8 mouse cellular contexts compared by ENCODE assay signal in the genomic region with DNA sequence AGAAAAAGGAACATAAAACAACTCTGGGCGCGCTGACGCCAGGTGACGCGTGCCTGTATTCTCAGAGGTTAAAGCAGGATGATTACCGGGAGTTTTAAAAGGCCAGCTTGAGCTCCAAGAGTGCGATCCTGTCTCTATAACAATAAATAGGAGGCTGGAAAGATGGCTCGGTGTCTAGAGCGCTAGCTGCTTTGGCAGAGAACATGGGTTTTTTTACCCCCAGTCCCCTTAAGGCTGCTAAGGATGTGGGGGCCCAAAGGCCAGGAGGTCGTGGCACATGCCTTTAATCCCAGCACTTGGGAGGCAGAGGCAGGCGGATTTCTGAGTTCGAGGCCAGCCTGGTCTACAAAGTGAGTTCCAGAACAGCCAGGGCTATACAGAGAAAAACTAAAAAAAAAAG. TPM values are rescaled to one million over a fixed set of nuclear protein-coding genes. Genes with fewer than 3 reads are reported as not detected.
DNase-seq lines count a peak whose midpoint lies in the region; ATAC-seq and TF ChIP-seq lines count a peak whose summit lies in the region.

No protein-coding gene starts in this region.

- peak overlapping the region; percentile 93 for H3K9ac ChIP-seq in CH12.LX (ENCODE audit: insufficient read depth, low read depth)
- peak overlapping the region; percentile 79 for H3K9ac ChIP-seq in forebrain, postnatal 0 days
- H3K9ac ChIP-seq in liver, embryonic 16.5 days (ENCODE audit: low read depth, low read length): peak overlapping the region; percentile 76

- peaks cover 38% of the 10 kb centered on the region for H3K79me2 ChIP-seq in CH12.LX (replicated peaks; ENCODE audit: control insufficient read depth, extremely low read depth, insufficient read depth, poor library complexity, severe bottlenecking)

- in situ Hi-C loops in CH12.LX (cut with MboI; ENCODE audit: low pct_ligation_motif_present, low pct_unique_long_range_greater_than_20kb, low sequenced_read_pairs): no loop called here

- intact Hi-C loops in gastrocnemius, adult 2 months (cut with DNase I): no loop called here
- intact Hi-C loops in gastrocnemius, postnatal 36 days (cut with DNase I): no loop called here
- intact Hi-C loops in gastrocnemius, postnatal 14 days (cut with DNase I; ENCODE audit: low total_unique reads): no loop called here

- WGBS in forebrain, postnatal 0 days: 28% methylated on average over 12 of the region's 12 CpGs
- 41% methylated on average over 12 of the region's 12 CpGs for WGBS in liver, embryonic 16.5 days (ENCODE audit: insufficient replicate concordance)

- no peak for ATAC-seq in forebrain, postnatal 0 days
- no peak for ATAC-seq in liver, embryonic 16.5 days (ENCODE audit: low read depth)

- peak overlapping the region; percentile 95 for H3K4me3 ChIP-seq in gastrocnemius, adult 2 months
- peak overlapping the region; percentile 77 to 98 (median 91) for H3K4me3 ChIP-seq in CH12.LX (replicated peaks in 1 of 3; ENCODE audit: low read depth in 2 of 3, low read length in 2 of 3, poor library complexity in 1 of 3)
- H3K4me3 ChIP-seq in forebrain, postnatal 0 days (ENCODE audit: low read depth, low read length): peak overlapping the region; percentile 73
- H3K4me3 ChIP-seq in liver, embryonic 16.5 days (ENCODE audit: low read depth, low read length): peak overlapping the region; percentile 79

- no peaks in the 10 kb centered on the region for H3K9me3 ChIP-seq in CH12.LX (replicated peaks; ENCODE audit: low read length)
- H3K9me3 ChIP-seq in forebrain, postnatal 0 days (ENCODE audit: low read length): no peaks in the 10 kb centered on the region
- H3K9me3 ChIP-seq in liver, embryonic 16.5 days (replicated peaks; ENCODE audit: control insufficient read depth, low read length): no peaks in the 10 kb centered on the region

- no peaks in the 10 kb centered on the region for H3K27me3 ChIP-seq in CH12.LX (replicated peaks)
- H3K27me3 ChIP-seq in forebrain, postnatal 0 days (ENCODE audit: insufficient read depth, low read length): no peaks in the 10 kb centered on the region
- H3K27me3 ChIP-seq in liver, embryonic 16.5 days (ENCODE audit: control insufficient read depth, insufficient read depth, low read depth, low read length): no peaks in the 10 kb centered on the region

- peaks cover 11 to 46% of the 10 kb centered on the region in 2 experiments for H3K4me1 ChIP-seq in CH12.LX (ENCODE audit: control insufficient read depth in 1 of 2, insufficient read depth in 2 of 2)
- H3K4me1 ChIP-seq in forebrain, postnatal 0 days (ENCODE audit: insufficient read depth): peaks cover 17% of the 10 kb centered on the region
- peaks cover 49% of the 10 kb centered on the region for H3K4me1 ChIP-seq in liver, embryonic 16.5 days (ENCODE audit: control insufficient read depth, low read depth, low read length)

- DNase-seq in gastrocnemius, adult 2 months: no peak
- no peak for DNase-seq in gastrocnemius, postnatal 25 days
- DNase-seq in CH12.LX (ENCODE audit: extremely low read depth): no peak
- DNase-seq in forebrain, postnatal 0 days: no peak
- DNase-seq in gastrocnemius, postnatal 36 days: no peak
- DNase-seq in spleen, adult 12 weeks (ENCODE audit: low spot score): no peak
- no peak for DNase-seq in gastrocnemius, postnatal 14 days

- peaks cover 0 to 12% of the 10 kb centered on the region in 2 experiments for H3K36me3 ChIP-seq in CH12.LX (replicated peaks in 1 of 2; ENCODE audit: control insufficient read depth in 1 of 2, insufficient read depth in 1 of 2, low read length in 1 of 2)
- H3K36me3 ChIP-seq in forebrain, postnatal 0 days (ENCODE audit: insufficient read depth): no peaks in the 10 kb centered on the region
- H3K36me3 ChIP-seq in liver, embryonic 16.5 days (ENCODE audit: control insufficient read depth, insufficient read depth): no peaks in the 10 kb centered on the region

- TF ChIP-seq CTCF in gastrocnemius, adult 2 months (IDR thresholded peaks at IDR 0.05): no peak
- TF ChIP-seq CTCF in CH12.LX (conservative IDR thresholded peaks at IDR 0.05 in 1 of 2, IDR thresholded peaks at IDR 0.05 in 1 of 2; ENCODE audit: low read depth in 2 of 2, low read length in 2 of 2): no peak
- TF ChIP-seq CTCF in forebrain, postnatal 0 days (IDR thresholded peaks at IDR 0.05; ENCODE audit: low read depth): no peak

- no peak for TF ChIP-seq RAD21 in CH12.LX (IDR thresholded peaks at IDR 0.05; ENCODE audit: low read depth, low read length)

- peak overlapping the region; percentile 85 for H3K4me2 ChIP-seq in CH12.LX (ENCODE audit: insufficient read depth, low read depth, poor library complexity, severe bottlenecking)
- H3K4me2 ChIP-seq in forebrain, postnatal 0 days (ENCODE audit: low read depth): peak overlapping the region; percentile 94
- H3K4me2 ChIP-seq in liver, embryonic 16.5 days (ENCODE audit: low read depth, low read length): peak overlapping the region; percentile 87

- no peak for TF ChIP-seq POLR2A in CH12.LX (IDR thresholded peaks at IDR 0.05; ENCODE audit: low read depth, low read length)

- dilution Hi-C loops in CH12.LX (cut with MboI; ENCODE audit: extremely low pct_ligation_motif_present, extremely low pct_unique_long_range_greater_than_20kb, low sequenced_read_pairs): no loop called here

- H3K27ac ChIP-seq in gastrocnemius, adult 2 months: peak overlapping the region; percentile 98
- H3K27ac ChIP-seq in CH12.LX (ENCODE audit: insufficient read depth, low read depth): no peak overlapping the region
- H3K27ac ChIP-seq in forebrain, postnatal 0 days (ENCODE audit: low read depth, low read length): peak overlapping the region; percentile 99
- peak overlapping the region; percentile 91 for H3K27ac ChIP-seq in liver, embryonic 16.5 days (ENCODE audit: low read length)

- no peak for TF ChIP-seq EP300 in CH12.LX (IDR thresholded peaks at IDR 0.05; ENCODE audit: low read length)

TF ChIP-seq in CH12.LX, 34 proteins besides CTCF, POLR2A, EP300 and RAD21:
- no peak for TF ChIP-seq MXI1 (IDR thresholded peaks at IDR 0.05; ENCODE audit: low read depth, low read length)
- no peak for TF ChIP-seq GABPA (IDR thresholded peaks at IDR 0.05; ENCODE audit: insufficient replicate concordance, low read depth, low read length)
- no peak for TF ChIP-seq E2F4 (IDR thresholded peaks at IDR 0.05; ENCODE audit: insufficient replicate concordance, low read depth, low read length)
- TF ChIP-seq MAX (IDR thresholded peaks at IDR 0.05; ENCODE audit: low read length): no peak
- TF ChIP-seq ZNF384 (IDR thresholded peaks at IDR 0.05; ENCODE audit: low read depth, low read length): no peak
- TF ChIP-seq JUND (conservative IDR thresholded peaks at IDR 0.05; ENCODE audit: low read depth, low read length): no peak

RNA-seq across cellular contexts. Expression of gene Mlec, which starts 1.2 kb away (rescaled TPM):
- 100 to 1,000 TPM; 138 to 200 TPM for total RNA-seq in gastrocnemius, adult 2 months (2021)
- total RNA-seq in gastrocnemius, postnatal 25 days (2021): 100 to 1,000 TPM; 156 to 196 TPM
- 128 and 144 TPM in 2 replicates for total RNA-seq in CH12.LX (2012; rRNA removed)
- 91.6 and 101 TPM in 2 replicates for total RNA-seq in CH12.LX (2014; rRNA removed)
- 143 and 164 TPM in 2 replicates for polyA plus RNA-seq in CH12.LX (2012; ENCODE audit: insufficient read length, low read depth)
- total RNA-seq in forebrain, postnatal 0 days (2014; rRNA removed): 49.9 and 58.6 TPM in 2 replicates
- 8.4 and 15.7 TPM in 2 replicates for polyA plus RNA-seq in forebrain, postnatal 0 days (2015; fragmentation: Nextera tagmentation; extraction: Ambion mirVana)
- 16.6 and 19.4 TPM in 2 replicates for polyA plus RNA-seq in liver, embryonic 16.5 days (2015; fragmentation: Nextera tagmentation; extraction: Ambion mirVana)
- total RNA-seq in gastrocnemius, postnatal 36 days (2021): 100 to 1,000 TPM; 163 to 241 TPM
- 100 to 1,000 TPM; 216 to 235 TPM for total RNA-seq in gastrocnemius, postnatal 14 days (2021)

RNA-seq across cellular contexts. Expression of gene Unc119b, which starts 24.4 kb away (rescaled TPM):
- total RNA-seq in gastrocnemius, adult 2 months (2021): 10 to 100 TPM; 11.8 to 15.7 TPM
- total RNA-seq in gastrocnemius, postnatal 25 days (2021): 10 to 100 TPM; 10.2 to 12.9 TPM
- total RNA-seq in CH12.LX (2012; rRNA removed) (21.7 and 22.6 TPM in 2 replicates), CH12.LX (2014; rRNA removed) (11.9 and 13.3 TPM in 2 replicates)
- polyA plus RNA-seq in CH12.LX (2012; ENCODE audit: insufficient read length, low read depth): 17.7 and 18.4 TPM in 2 replicates
- 24.7 and 27.2 TPM in 2 replicates for total RNA-seq in forebrain, postnatal 0 days (2014; rRNA removed)
- polyA plus RNA-seq in forebrain, postnatal 0 days (2015; fragmentation: Nextera tagmentation; extraction: Ambion mirVana): 17.4 and 20.3 TPM in 2 replicates
- 7.7 and 8.1 TPM in 2 replicates for polyA plus RNA-seq in liver, embryonic 16.5 days (2015; fragmentation: Nextera tagmentation; extraction: Ambion mirVana)
- total RNA-seq in gastrocnemius, postnatal 36 days (2021): 1 to 10 TPM; 8.5 to 9.0 TPM
- total RNA-seq in gastrocnemius, postnatal 14 days (2021): 10 to 100 TPM; 12.2 to 12.7 TPM

RNA-seq across cellular contexts. Expression of gene Cabp1, which starts 35.0 kb away (rescaled TPM):
- total RNA-seq in gastrocnemius, adult 2 months (2021): 1 to 10 TPM in 1 of 2 experiments, under 1 TPM in 1; 0.79 to 1.5 TPM
- 1 to 10 TPM; 1.6 TPM for total RNA-seq in gastrocnemius, postnatal 25 days (2021)
- total RNA-seq in CH12.LX (2012; rRNA removed) (0.71 and 1.7 TPM in 2 replicates), CH12.LX (2014; rRNA removed) (0.38 and 0.59 TPM in 2 replicates)
- 1.7 and 1.8 TPM in 2 replicates for polyA plus RNA-seq in CH12.LX (2012; ENCODE audit: insufficient read length, low read depth)
- total RNA-seq in forebrain, postnatal 0 days (2014; rRNA removed): 28.1 and 31.5 TPM in 2 replicates
- 12.6 and 19.4 TPM in 2 replicates for polyA plus RNA-seq in forebrain, postnatal 0 days (2015; fragmentation: Nextera tagmentation; extraction: Ambion mirVana)
- 0.13 and 0.19 TPM in 2 replicates for polyA plus RNA-seq in liver, embryonic 16.5 days (2015; fragmentation: Nextera tagmentation; extraction: Ambion mirVana)
- total RNA-seq in gastrocnemius, postnatal 36 days (2021): 1 to 10 TPM; 1.3 to 1.4 TPM
- 1 to 10 TPM; 1.2 to 1.3 TPM for total RNA-seq in gastrocnemius, postnatal 14 days (2021)

RNA-seq across cellular contexts. Expression of gene Acads, which starts 40.0 kb away (rescaled TPM):
- 10 to 100 TPM; 49.9 to 81.7 TPM for total RNA-seq in gastrocnemius, adult 2 months (2021)
- total RNA-seq in gastrocnemius, postnatal 25 days (2021): 10 to 100 TPM; 65.8 TPM
- 49.2 and 57.8 TPM in 2 replicates for total RNA-seq in CH12.LX (2012; rRNA removed)
- 43.1 and 46.6 TPM in 2 replicates for total RNA-seq in CH12.LX (2014; rRNA removed)
- polyA plus RNA-seq in CH12.LX (2012; ENCODE audit: insufficient read length, low read depth): 37.7 and 43.0 TPM in 2 replicates
- total RNA-seq in forebrain, postnatal 0 days (2014; rRNA removed): 11.8 and 13.9 TPM in 2 replicates
- polyA plus RNA-seq in forebrain, postnatal 0 days (2015; fragmentation: Nextera tagmentation; extraction: Ambion mirVana): 12.1 and 12.5 TPM in 2 replicates
- 48.8 and 54.2 TPM in 2 replicates for polyA plus RNA-seq in liver, embryonic 16.5 days (2015; fragmentation: Nextera tagmentation; extraction: Ambion mirVana)
- 10 to 100 TPM; 68.8 to 71.7 TPM for total RNA-seq in gastrocnemius, postnatal 36 days (2021)
- 10 to 100 TPM; 58.1 to 67.2 TPM for total RNA-seq in gastrocnemius, postnatal 14 days (2021)

Comparison
In these comparisons a context has a peak if more than half of its experiments do, and no peak if none do; other contexts are left out.
1. RNA of gene Cabp1, which starts 35.0 kb away (total RNA-seq): 28.1 to 31.5 TPM in forebrain, postnatal 0 days; 0.38 to 1.7 TPM in CH12.LX, 1.6 TPM in gastrocnemius, postnatal 25 days, 0.79 to 1.5 TPM in gastrocnemius, adult 2 months, 1.3 to 1.4 TPM in gastrocnemius, postnatal 36 days and 1.2 to 1.3 TPM in gastrocnemius, postnatal 14 days; every median in the first group is over 10 times any median in the second.
2. Peak in every context shown above with its lines, with median percentiles within 50 percentile points of each other: H3K4me3 ChIP-seq, H3K4me2 ChIP-seq and H3K9ac ChIP-seq.